Mouse (Mus musculus) T-helper 2 cell (primary cell): ENCODE data around the gene Ermard.

Experiments used
- in situ Hi-C: fragments of 300-600 bp; cut with MboI, MseI; formaldehyde crosslinking; loops from one replicate; pipeline ENCODE4 v1.15.1; 2025; ENCODE audit warnings: high pct_unique_total_duplicates

The Ermard gene

GRCm38 (mm10) chr17:15115550-15115949, 74.5 kb downstream of the Ermard start:
- in situ Hi-C loops = loop anchor here (25.0 kb wide), 1 partner anchor 603 kb away; no protein-coding TSS in a partner anchor

DNA sequence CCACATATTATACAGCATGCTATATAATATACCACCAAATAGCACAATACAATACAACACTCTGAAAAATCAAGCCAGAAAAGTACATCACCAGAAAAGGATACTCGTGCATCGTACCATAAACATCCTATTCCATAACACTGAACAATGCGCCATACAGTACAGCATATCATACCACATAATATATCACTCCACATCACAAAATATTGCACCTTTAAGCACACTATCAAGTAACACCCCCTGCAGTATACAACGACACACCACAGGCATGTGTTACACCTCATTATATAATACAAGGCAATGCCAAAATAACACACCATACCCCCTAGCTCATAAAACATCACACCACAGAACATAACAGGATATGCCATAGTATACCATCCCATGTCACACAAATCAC, 79.1 kb downstream of the Ermard start:
- in situ Hi-C loops = loop anchor here (25.0 kb wide), 1 partner anchor 608 kb away; no protein-coding TSS in a partner anchor

GRCm38 (mm10) chr17:15120569-15120968, 79.6 kb downstream of the Ermard start:
- in situ Hi-C loops = loop anchor here (25.0 kb wide), 1 partner anchor 608 kb away; no protein-coding TSS in a partner anchor

- in situ Hi-C loops = no loop called here
These were observed 88.8 kb downstream of the Ermard start for GRCm38 (mm10) chr17:15129630-15130287.

DNA sequence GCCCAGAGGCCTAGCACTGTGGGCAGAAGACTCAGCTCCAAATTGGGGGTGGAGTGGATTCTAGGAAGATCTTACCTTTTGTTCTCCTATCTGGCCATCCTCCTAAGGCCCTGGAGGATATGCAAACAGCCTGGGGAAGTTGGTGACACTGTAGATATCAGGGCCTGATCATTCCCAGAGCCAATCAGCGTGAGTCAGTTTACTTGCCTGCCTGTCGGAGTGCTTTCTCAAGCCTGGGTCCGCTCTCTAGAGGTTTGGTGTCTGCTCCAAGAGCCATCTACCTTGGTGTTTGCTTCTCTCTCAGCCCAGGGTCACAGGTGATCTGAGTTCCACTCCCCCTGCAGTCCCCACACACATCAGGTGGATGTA, 89.3 kb downstream of the Ermard start:
- in situ Hi-C loops = no loop called here

DNA sequence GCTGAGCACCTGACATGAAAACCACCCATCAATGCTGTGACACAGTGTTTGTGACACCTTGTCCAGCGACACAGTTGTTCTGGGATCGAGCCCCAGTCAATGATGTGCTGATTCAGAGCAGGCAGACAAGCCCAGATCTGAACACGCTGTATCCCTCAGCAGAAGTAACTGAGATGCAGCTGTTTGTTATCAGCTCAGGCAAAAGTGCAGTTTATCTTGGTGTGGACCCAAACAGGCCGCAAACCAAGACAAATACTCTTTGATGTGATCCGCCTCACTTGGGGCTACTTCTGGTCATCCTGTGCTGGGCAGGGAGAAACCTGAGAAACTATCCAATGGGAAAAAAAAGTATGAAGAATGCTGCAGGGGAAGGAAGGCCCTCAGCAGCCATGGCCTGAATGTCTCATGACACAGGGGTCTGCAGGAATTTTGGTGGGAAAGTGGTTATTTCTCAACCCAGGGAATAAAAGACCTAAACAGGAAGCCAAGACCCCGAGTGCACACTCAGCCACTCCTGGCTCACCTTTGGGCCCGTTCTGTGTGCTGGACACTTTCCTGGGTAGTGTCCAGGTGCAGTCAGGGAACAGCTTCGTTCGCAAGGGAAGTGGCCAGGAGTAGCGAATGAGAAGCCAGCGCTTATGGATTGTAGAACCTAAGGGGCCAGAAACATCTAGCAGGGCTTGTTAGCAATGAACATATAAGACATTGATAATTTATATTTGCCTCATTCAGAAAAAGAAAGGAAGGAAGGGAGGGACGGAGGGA, 94.1 kb downstream of the Ermard start:
- in situ Hi-C loops = no loop called here

GRCm38 (mm10) chr17:15137443-15137842, 96.4 kb downstream of the Ermard start:
- in situ Hi-C loops = no loop called here
